Mouse (Mus musculus): ENCODE measurements around the gene Ssc4d.

GRCm38 (mm10) chr5:135979381-135979780 is 5.0 kb upstream of the Ssc4d start:
- TF ChIP-seq CTCF (IDR thresholded peaks at IDR 0.05; ENCODE audit: control insufficient read depth, insufficient read depth, insufficient replicate concordance, low read depth, low read length), result no peak
- no peak for TF ChIP-seq POLR2A (IDR thresholded peaks at IDR 0.05; ENCODE audit: control insufficient read depth, low read depth, low read length)

Measured in testis, adult 2 months (tissue).